Mouse (Mus musculus) lung, postnatal 0 days (tissue): Measurements from ENCODE around the gene Gm5485.

Source experiments
- CTCF ChIP-seq: IDR thresholded peaks from 2 replicates; pipeline ENCODE4 v1.5.1; 2016; ENCODE audit warnings: antibody characterized with exemption, mild to moderate bottlenecking
- EP300 ChIP-seq: IDR thresholded peaks from 2 replicates; pipeline ENCODE4 v1.6.1; 2016; ENCODE audit warnings: antibody characterized with exemption, mild to moderate bottlenecking, control low read depth

DNA sequence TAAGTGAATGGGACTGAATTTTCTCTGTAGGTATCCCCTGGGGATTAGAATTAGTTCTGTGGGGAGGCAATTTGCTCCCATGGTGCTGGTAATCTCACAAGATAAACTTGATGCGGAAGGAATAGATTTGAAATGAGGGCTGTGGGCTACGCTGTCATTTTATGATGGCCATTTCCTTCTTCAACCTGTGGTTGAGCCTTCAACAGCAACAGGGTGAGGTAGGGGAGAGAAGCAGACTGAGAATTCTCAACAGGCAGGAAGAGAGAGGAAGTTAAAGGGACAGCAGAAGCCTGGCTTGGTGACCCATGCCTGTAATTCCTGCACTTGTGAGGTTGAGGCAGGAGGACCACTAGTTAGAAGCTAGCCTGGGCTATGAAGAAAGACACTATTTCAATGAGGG is 6.8 kb upstream of the Gm5485 start:
- TF ChIP-seq EP300 (no peak), CTCF (no peak)
